Comparison of ENCODE assay signal across 9 mouse cellular contexts in genomic region chr11:96937549-96938425, GRCm38 (mm10). TPM values are rescaled to one million over a fixed set of nuclear protein-coding genes. Genes with fewer than 3 reads are reported as not detected.
DNase-seq lines count a peak whose midpoint lies in the region; ATAC-seq and TF ChIP-seq lines count a peak whose summit lies in the region.
"Had no signal": no experiment of that assay in that cellular context is flagged by ENCODE, and none has a peak within 500 bp of the region (broad histone marks: within the 10 kb centered on the region; RNA-seq: fewer than 3 reads in every experiment).

No protein-coding gene starts in this region.

- WGBS in spleen, adult 2 months: 66% methylated on average over 10 of the region's 10 CpGs

- DNase-seq in spleen, adult 2 months (ENCODE audit: low read depth in 1 of 2, low spot score in 2 of 2): peak in 1 of 2 experiments; percentile 25
- no peak for DNase-seq in spleen, adult 12 weeks (ENCODE audit: low spot score)
- DNase-seq in brain, adult 2 months (ENCODE audit: low read depth, low spot score): peak; percentile 45
- peak; percentile 90 for DNase-seq in kidney, postnatal 14 days
- DNase-seq in urinary bladder, postnatal 4 days (ENCODE audit: low spot score in 2 of 2): peak; percentile 64 to 69
- DNase-seq in left cerebral cortex, adult 9 months (ENCODE audit: low spot score in 2 of 2): no peak

- no peaks in the 10 kb centered on the region for H3K4me1 ChIP-seq in spleen, adult 2 months (ENCODE audit: control insufficient read depth, insufficient read depth, insufficient read length)

- ATAC-seq in granulocyte monocyte progenitor cell, adult 5-6 weeks (replicated peaks; ENCODE audit: poor library complexity, severe bottlenecking): peak; percentile 48; the same call in 1 of the 2 replicates
- ATAC-seq in megakaryocyte progenitor cell, adult 5-6 weeks (replicated peaks; ENCODE audit: poor library complexity): peak; percentile 35; the same call in 1 of the 2 replicates

- H3K27ac ChIP-seq in spleen, adult 2 months (ENCODE audit: insufficient read depth, low read length): no peak overlapping the region

- H3K27me3 ChIP-seq in spleen, adult 2 months (ENCODE audit: control insufficient read depth, insufficient read depth, low read length): no peaks in the 10 kb centered on the region

- TF ChIP-seq CTCF in spleen, adult 2 months (IDR thresholded peaks at IDR 0.05; ENCODE audit: extremely low read depth, insufficient read depth, insufficient read length, insufficient replicate concordance): peak; percentile 32; the same call in 1 of the 2 replicates

- TF ChIP-seq POLR2A in spleen, adult 2 months (IDR thresholded peaks at IDR 0.05; ENCODE audit: low read depth, low read length): no peak

- no peak overlapping the region for H3K4me3 ChIP-seq in spleen, adult 2 months (ENCODE audit: extremely low read depth, insufficient read depth, insufficient read length)

- H3K36me3 ChIP-seq in spleen, adult 2 months (ENCODE audit: control insufficient read depth, insufficient read depth, low read length): peaks cover 2% of the 10 kb centered on the region; the same call in 1 of the 2 replicates

RNA-seq across cellular contexts. Expression of gene Pnpo, which starts 6.0 kb away (rescaled TPM):
- 33.2 and 57.0 TPM in 2 replicates for polyA plus RNA-seq in spleen, adult 2 months (2012; rRNA removed)
- 30.1 and 31.9 TPM in 2 replicates for total RNA-seq in granulocyte monocyte progenitor cell, adult 5-6 weeks (2014; fragmentation: Nextera tagmentation)
- total RNA-seq in granulocyte monocyte progenitor cell, adult 5-6 weeks (2017): 35.0 and 42.1 TPM in 2 replicates
- 22.5 and 23.0 TPM in 2 replicates for total RNA-seq in megakaryocyte progenitor cell, adult 5-6 weeks (2015)
- total RNA-seq in megakaryocyte progenitor cell, adult 5-6 weeks (2017): 36.3 and 38.7 TPM in 2 replicates

RNA-seq across cellular contexts. Expression of gene Prr15l, which starts 9.9 kb away (rescaled TPM):
- polyA plus RNA-seq in spleen, adult 2 months (2012; rRNA removed): 1.8 and 2.2 TPM in 2 replicates
- not detected in 2 replicates for total RNA-seq in granulocyte monocyte progenitor cell, adult 5-6 weeks (2014; fragmentation: Nextera tagmentation)
- 0.67 TPM in 1 of 2 replicates, not detected in the other for total RNA-seq in granulocyte monocyte progenitor cell, adult 5-6 weeks (2017)
- total RNA-seq in megakaryocyte progenitor cell, adult 5-6 weeks (2015): not detected in 2 replicates
- not detected in 2 replicates for total RNA-seq in megakaryocyte progenitor cell, adult 5-6 weeks (2017)
- total RNA-seq: gastrocnemius, adult 8-10 months had no signal

RNA-seq across cellular contexts. Expression of gene Cdk5rap3, which starts 21.5 kb away (rescaled TPM):
- polyA plus RNA-seq in spleen, adult 2 months (2012; rRNA removed): 31.7 and 36.0 TPM in 2 replicates
- total RNA-seq in granulocyte monocyte progenitor cell, adult 5-6 weeks (2014; fragmentation: Nextera tagmentation): 53.6 and 66.7 TPM in 2 replicates
- total RNA-seq in granulocyte monocyte progenitor cell, adult 5-6 weeks (2017): 68.4 and 68.9 TPM in 2 replicates
- total RNA-seq in megakaryocyte progenitor cell, adult 5-6 weeks (2015): 30.3 and 31.4 TPM in 2 replicates
- total RNA-seq in megakaryocyte progenitor cell, adult 5-6 weeks (2017): 70.1 and 74.3 TPM in 2 replicates

RNA-seq across cellular contexts. Expression of gene Sp2, which starts 45.0 kb away (rescaled TPM):
- polyA plus RNA-seq in spleen, adult 2 months (2012; rRNA removed): 23.9 and 29.1 TPM in 2 replicates
- total RNA-seq in granulocyte monocyte progenitor cell, adult 5-6 weeks (2014; fragmentation: Nextera tagmentation): 19.8 and 22.3 TPM in 2 replicates
- 2.2 and 2.8 TPM in 2 replicates for total RNA-seq in granulocyte monocyte progenitor cell, adult 5-6 weeks (2017)
- 21.0 and 27.4 TPM in 2 replicates for total RNA-seq in megakaryocyte progenitor cell, adult 5-6 weeks (2015)
- 2.3 and 2.8 TPM in 2 replicates for total RNA-seq in megakaryocyte progenitor cell, adult 5-6 weeks (2017)

Comparison
In these comparisons a context has a peak if more than half of its experiments do, and no peak if none do; other contexts are left out.
1. DNase-seq: peak in brain, adult 2 months (single experiment), kidney, postnatal 14 days (single experiment) and urinary bladder, postnatal 4 days (2 of 2); none in spleen, adult 12 weeks (single experiment) and left cerebral cortex, adult 9 months (0 of 2).